Mouse (Mus musculus) C2C12 (cell line): ENCODE measurements around the gene Ttll11.

Experiments used
- CEBPB ChIP-seq: IDR thresholded peaks from one replicate; pipeline ENCODE4 v1.6.1; 2011; ENCODE audit warnings: low read depth, mild to moderate bottlenecking, control low read depth, moderate library complexity
- CTCF ChIP-seq: IDR thresholded peaks from one replicate; pipeline ENCODE4 v1.5.1; 2011; ENCODE audit not compliant: control insufficient read depth, insufficient read depth, insufficient read length
- FOSL1 ChIP-seq: IDR thresholded peaks from one replicate; pipeline ENCODE4 v1.8.0; 2011; ENCODE audit warnings: mild to moderate bottlenecking, low read length; ENCODE audit not compliant: poor library complexity, insufficient read depth, severe bottlenecking
- MAX ChIP-seq: IDR thresholded peaks from one replicate; pipeline ENCODE4 v1.6.1; 2011; ENCODE audit warnings: mild to moderate bottlenecking, control low read depth
- MYOD1 ChIP-seq: IDR thresholded peaks from one replicate; pipeline ENCODE4 v1.6.1; 2011; ENCODE audit warnings: low read depth; ENCODE audit not compliant: control insufficient read depth, insufficient read length
- MYOG ChIP-seq: IDR thresholded peaks from one replicate; pipeline ENCODE4 v1.6.1; 2011; ENCODE audit not compliant: control insufficient read depth, insufficient read length; ENCODE audit errors: extremely low read depth
- USF1 ChIP-seq: IDR thresholded peaks from one replicate; pipeline ENCODE4 v1.6.1; 2011; ENCODE audit warnings: low read depth, mild to moderate bottlenecking, control low read depth, moderate library complexity

- TF ChIP-seq CTCF (no peak), USF1 (no peak), MYOG (no peak), MAX (no peak), MYOD1 (no peak), FOSL1 (no peak), CEBPB (no peak)
Measured at GRCm38 (mm10) chr2:35702608-35703007, 277.1 kb downstream of the Ttll11 start.
